Comparison of ENCODE assay signal across 26 mouse cellular contexts in genomic region chr6:121495606-121496005, GRCm38 (mm10). TPM values are rescaled to one million over a fixed set of nuclear protein-coding genes. Genes with fewer than 3 reads are reported as not detected.
"Had no signal": no experiment of that assay in that cellular context is flagged by ENCODE, and none has a peak within 500 bp of the region (broad histone marks: within the 10 kb centered on the region; RNA-seq: fewer than 3 reads in every experiment).

No protein-coding gene starts in this region.

- H3K4me2 ChIP-seq: heart, embryonic 13.5 days; heart, embryonic 15.5 days; hindbrain, embryonic 13.5 days; hindbrain, embryonic 15.5 days; kidney, embryonic 15.5 days; limb, embryonic 13.5 days; limb, embryonic 15.5 days; liver, embryonic 12.5 days had no signal

- H3K27me3 ChIP-seq: hindbrain, embryonic 13.5 days; hindbrain, embryonic 15.5 days; kidney, embryonic 15.5 days; limb, embryonic 13.5 days; limb, embryonic 15.5 days; liver, embryonic 12.5 days had no signal

- ATAC-seq: hindbrain, postnatal 0 days; intestine, embryonic 16.5 days; liver, embryonic 12.5 days had no signal

- H3K36me3 ChIP-seq: heart, embryonic 13.5 days; heart, embryonic 15.5 days; hindbrain, embryonic 13.5 days; hindbrain, embryonic 15.5 days; kidney, embryonic 15.5 days; limb, embryonic 13.5 days; limb, embryonic 15.5 days; liver, embryonic 12.5 days had no signal

- H3K9ac ChIP-seq: heart, embryonic 13.5 days; heart, embryonic 15.5 days; hindbrain, embryonic 13.5 days; hindbrain, embryonic 15.5 days; kidney, embryonic 15.5 days; limb, embryonic 13.5 days; limb, embryonic 15.5 days; liver, embryonic 12.5 days; liver, embryonic 14.5 days had no signal

- H3K27ac ChIP-seq: heart, embryonic 13.5 days; heart, embryonic 15.5 days; hindbrain, embryonic 13.5 days; hindbrain, embryonic 15.5 days; hindbrain, postnatal 0 days; kidney, embryonic 15.5 days; kidney, postnatal 0 days; limb, embryonic 13.5 days; limb, embryonic 15.5 days; liver, embryonic 12.5 days; liver, embryonic 14.5 days had no signal

- H3K4me1 ChIP-seq: heart, embryonic 13.5 days; heart, embryonic 15.5 days; kidney, embryonic 15.5 days; limb, embryonic 15.5 days; liver, embryonic 12.5 days had no signal

- H3K9me3 ChIP-seq: heart, embryonic 13.5 days; heart, embryonic 15.5 days; hindbrain, embryonic 13.5 days; hindbrain, embryonic 15.5 days; kidney, embryonic 15.5 days; limb, embryonic 13.5 days; limb, embryonic 15.5 days; liver, embryonic 12.5 days had no signal

- DNase-seq: gastrocnemius, postnatal 14 days; gastrocnemius, postnatal 36 days; heart, adult 18-20 months; heart, postnatal 14 days; heart, postnatal 36 days; kidney, adult 11 months; kidney, adult 2 months; kidney, adult 9 months; kidney, postnatal 14 days; kidney, postnatal 36 days; layer of hippocampus, adult 9-11 months; layer of hippocampus, postnatal 36 days; left cerebral cortex, postnatal 4 days had no signal

- H3K4me3 ChIP-seq: heart, embryonic 13.5 days; heart, embryonic 15.5 days; hindbrain, embryonic 13.5 days; hindbrain, embryonic 15.5 days; kidney, embryonic 15.5 days; limb, embryonic 13.5 days; limb, embryonic 15.5 days; liver, embryonic 12.5 days had no signal

RNA-seq across cellular contexts. Expression of gene Iqsec3, which starts 22.1 kb away (rescaled TPM):
- polyA plus RNA-seq: heart, embryonic 13.5 days; heart, embryonic 15.5 days; liver, adult 2 months; liver, embryonic 12.5 days had no signal
